Mouse (Mus musculus): Measurements from ENCODE around the gene Adgre5. TPM values are rescaled to one million over a fixed set of nuclear protein-coding genes. Genes with fewer than 3 reads are reported as not detected.

Adgre5 gene
- total RNA-seq, 2 experiments from 2014 or later, result 40.6 to 59.8 TPM

DNA sequence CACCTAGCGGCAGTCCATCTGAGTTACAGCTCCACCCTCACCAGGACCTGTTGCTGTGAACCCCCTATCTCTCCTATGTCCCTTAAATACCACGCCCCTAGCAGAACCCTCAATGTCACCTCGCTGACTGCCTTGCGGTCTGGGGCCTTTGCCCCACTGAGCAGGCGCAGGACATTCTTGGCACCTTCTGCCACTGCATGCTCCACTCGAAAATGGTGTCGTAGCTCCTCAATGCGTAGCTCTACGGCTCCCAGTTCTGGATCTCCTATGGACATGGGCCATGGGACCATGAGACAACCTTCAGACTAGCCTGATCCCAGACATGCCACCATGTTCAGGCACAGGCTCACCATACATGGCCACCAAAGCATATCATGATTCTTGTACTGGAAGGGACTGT is 56.6 kb downstream of the Adgre5 start:
- no peak for DNase-seq

DNA sequence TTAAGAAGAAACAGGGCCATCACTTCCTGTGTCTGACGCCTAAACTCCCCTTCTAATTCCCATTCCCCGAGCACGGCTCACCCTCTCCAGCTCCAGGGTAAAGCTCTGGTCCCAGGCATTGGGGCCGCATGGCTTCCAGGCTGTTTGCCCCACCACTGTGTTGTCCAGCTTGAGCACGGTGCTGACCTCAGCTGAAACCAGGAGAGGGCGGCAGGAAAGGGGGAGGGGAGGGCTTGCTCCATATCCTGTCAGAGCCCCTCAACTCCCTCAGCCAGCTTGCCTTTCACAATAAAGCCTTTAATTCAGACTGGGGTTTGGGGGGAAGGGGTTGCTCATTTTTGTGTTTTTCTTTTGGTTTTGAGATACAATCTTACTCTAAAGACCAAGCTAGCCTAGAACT is 60.0 kb downstream of the Adgre5 start:
- no peak for DNase-seq

- DNase-seq, result no peak
Observed at GRCm38 (mm10) chr8:83680603-83681002, 60.5 kb downstream of the Adgre5 start.

- no peak for DNase-seq
Observed at GRCm38 (mm10) chr8:83679866-83680265, 61.3 kb downstream of the Adgre5 start.

DNA sequence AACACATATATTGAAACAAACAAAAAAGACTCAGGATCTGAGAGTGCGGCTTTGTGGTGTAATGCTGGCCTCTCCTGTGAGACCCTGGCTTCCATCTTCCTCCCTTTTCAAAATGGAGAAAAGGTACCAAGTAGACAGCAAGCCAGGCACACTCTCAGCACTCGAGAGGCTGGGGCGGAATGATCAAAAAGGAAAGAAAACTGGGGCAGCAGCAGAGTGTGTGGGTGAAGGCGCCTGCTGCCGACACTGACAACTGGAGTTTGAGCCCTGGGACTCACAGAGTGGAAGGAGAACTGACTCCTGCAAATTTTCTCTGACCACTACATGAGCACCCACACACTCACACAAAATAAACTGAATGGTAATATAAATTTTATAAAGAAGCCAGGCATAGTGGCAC is 66.6 kb downstream of the Adgre5 start:
- DNase-seq, result no peak

Small RNAs within 50 kb of the gene (microRNA-seq; reads per million reads assigned to microRNA genes)
- 0 to 0.50 reads per million in 2 experiments for gene Mir1668

Other genes starting within 250 kb of the Adgre5 start
- not detected for gene Olfr370, start 205.5 kb downstream of the Adgre5 start, total RNA-seq (2021)
- gene Ndufb7, start 174.7 kb downstream of the Adgre5 start, total RNA-seq (2021), result 100 to 1,000 TPM; 408 to 467 TPM
- 100 to 1,000 TPM; 422 to 448 TPM for gene Tecr, start 133.4 kb downstream of the Adgre5 start, total RNA-seq (2021)
- gene Dnajb1, start 133.1 kb downstream of the Adgre5 start, total RNA-seq (2021), result 10 to 100 TPM; 10.3 to 11.7 TPM
- gene Gipc1, start 88.6 kb downstream of the Adgre5 start, total RNA-seq (2021), result 10 to 100 TPM; 28.0 to 34.5 TPM
- gene Ptger1, start 74.6 kb downstream of the Adgre5 start, total RNA-seq (2021), result under 1 TPM; 0.14 to 0.38 TPM
- gene Pkn1, start 42.1 kb downstream of the Adgre5 start, total RNA-seq (2021), result 10 to 100 TPM; 53.4 to 54.7 TPM
- gene Ddx39, start 26.1 kb downstream of the Adgre5 start, total RNA-seq (2021), result 10 to 100 TPM; 19.4 to 20.6 TPM
- 10 to 100 TPM; 19.6 to 25.2 TPM for gene Adgrl1, start 158.8 kb upstream of the Adgre5 start, total RNA-seq (2021)
- gene Gm10644, start 213.9 kb upstream of the Adgre5 start, total RNA-seq (2021), result under 1 TPM in 1 of 2 experiments, not detected in 1; 0.32 TPM
- 1 to 10 TPM; 6.5 to 7.3 TPM for gene Asf1b, start 214.2 kb upstream of the Adgre5 start, total RNA-seq (2021)
- gene Prkaca, start 231.7 kb upstream of the Adgre5 start, total RNA-seq (2021), result 100 to 1,000 TPM; 490 to 518 TPM